Mouse (Mus musculus): ENCODE results near the gene Trappc3l.
"Not testable (repeated sequence)": the region's sequence is repeated elsewhere in the genome, so short reads cannot be mapped to it uniquely, and the experiment has no call there.

Gene Trappc3l

GRCm38 (mm10) chr10:34037401-34037800, at the start of gene Trappc3l:
Gene Trappc3l (plus strand): TSS chr10:34037597.
- DNase-seq: no peak

DNA sequence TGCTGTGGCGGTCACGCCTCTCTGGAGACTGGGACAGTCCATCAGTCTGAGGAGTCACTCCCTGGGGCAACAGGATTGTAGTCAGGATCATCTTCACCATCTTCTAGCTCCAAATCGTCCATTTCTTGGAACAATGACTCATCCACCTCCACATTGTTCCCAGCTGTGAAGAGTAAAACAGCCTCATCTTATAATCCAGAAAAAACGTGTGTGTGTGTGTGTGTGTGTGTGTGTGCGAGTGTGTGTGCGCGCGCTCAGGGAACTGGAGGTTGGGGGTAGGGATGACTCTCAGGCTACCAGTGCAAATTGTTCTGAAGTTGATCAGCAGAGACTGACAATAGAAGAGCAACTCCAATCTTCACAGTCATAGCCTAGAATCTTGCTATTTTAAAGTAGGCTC, 40.7 kb upstream of the Trappc3l start:
- not testable (repeated sequence) for DNase-seq

GRCm38 (mm10) chr10:33998397-33998796, 39.0 kb upstream of the Trappc3l start:
- no peak for DNase-seq

DNA sequence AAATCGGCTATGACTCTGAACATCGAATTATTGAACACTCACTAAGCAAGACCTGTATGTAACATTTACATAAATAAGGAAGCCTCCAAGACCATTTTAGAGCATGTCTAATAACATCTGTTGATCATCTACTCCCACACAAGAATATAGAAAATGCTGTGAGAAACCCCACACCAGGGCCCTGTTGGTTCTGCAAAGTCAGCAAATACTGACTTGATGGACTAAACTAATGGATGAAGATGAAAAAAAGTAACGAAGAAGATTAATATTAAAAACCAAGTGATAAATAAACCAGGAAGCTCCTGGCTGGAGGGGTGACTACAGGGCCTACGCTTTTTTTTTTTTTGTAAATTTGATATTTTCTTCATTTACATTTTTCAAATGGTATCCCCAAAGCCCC, 24.8 kb upstream of the Trappc3l start:
- no peak for DNase-seq

DNA sequence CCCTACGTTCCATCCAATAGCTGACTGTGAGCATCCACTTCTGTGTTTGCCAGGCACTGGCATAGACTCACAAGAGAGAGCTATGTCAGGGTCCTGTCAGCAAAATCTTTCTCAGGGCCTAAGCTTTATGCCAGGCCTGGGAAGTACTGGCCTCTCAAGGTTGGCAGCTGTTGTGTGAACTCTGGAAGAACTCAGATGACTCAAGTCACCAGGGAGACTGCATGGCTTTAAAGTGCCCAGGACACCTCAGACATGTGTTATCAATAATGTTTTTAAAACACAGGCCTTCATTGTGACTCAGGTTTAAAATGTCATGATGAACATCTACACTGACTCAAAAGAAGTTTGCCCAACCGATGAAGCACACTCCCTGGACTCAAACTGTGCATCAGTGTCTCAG, 24.2 kb upstream of the Trappc3l start:
- no peak for DNase-seq

GRCm38 (mm10) chr10:34018746-34019301, 18.6 kb upstream of the Trappc3l start:
- no peak for DNase-seq

DNA sequence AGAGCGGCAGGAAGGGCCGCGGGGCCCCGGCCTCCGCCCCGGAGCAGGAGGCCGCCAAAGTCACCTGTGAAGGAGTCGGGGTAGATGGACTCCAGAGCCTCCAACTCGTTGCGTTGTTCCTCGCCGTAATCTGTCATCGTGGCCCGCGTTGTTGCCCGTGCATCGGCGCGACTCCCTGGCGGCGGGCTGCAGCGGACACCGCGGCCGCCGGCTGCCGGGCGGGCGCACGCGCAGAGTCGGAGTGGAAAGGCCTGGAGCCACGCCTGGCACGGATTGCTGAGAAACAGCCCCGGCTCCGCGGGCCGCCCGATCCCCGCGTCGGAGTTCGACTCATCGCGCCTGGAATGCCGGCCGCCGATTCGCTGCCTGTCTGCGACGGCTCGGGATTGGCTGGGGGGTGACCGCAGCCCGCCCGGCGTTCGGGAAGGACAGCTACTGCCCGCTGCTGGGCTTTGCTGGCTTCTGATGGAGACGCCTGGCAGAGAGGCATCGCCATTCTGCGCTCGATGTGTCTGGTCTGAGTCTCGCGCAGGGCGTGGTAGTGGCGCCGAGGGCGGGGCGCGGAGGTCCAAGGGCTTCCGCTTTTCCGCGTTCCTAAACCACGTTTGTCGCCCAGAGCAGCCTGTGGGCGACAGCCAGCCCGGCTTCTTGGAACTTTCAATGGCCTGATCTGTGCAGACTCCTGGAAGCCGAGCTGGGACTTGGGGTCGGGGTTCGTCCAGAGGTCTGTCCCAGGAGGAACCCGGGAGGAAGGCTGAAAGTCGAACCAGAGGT, 17.9 kb upstream of the Trappc3l start, which contains the start of gene Rwdd1:
Gene Rwdd1, minus strand, starts transcription at position 323 of the 774 bp plus-strand sequence.
- DNase-seq: peak; percentile 98 to 99

DNA sequence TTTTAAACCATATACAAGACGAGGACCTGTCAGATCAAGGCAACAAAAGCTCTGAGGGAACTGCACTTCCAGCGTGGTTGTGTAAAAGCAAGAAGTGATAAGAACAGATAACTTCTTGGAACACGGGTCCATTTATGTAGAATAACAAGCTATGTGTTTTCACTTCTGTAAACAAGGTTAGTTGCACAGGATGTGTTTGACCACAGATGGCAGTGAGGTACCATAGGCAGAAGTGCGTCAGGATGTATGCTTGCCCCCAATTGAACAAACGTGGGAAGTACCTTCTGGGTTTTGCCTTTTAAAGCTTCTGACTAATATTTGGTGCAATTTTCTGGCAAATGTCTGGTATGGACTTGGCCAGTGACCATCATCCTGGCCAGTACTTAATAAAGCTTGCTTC, 7.1 kb upstream of the Trappc3l start:
- DNase-seq: no peak

DNA sequence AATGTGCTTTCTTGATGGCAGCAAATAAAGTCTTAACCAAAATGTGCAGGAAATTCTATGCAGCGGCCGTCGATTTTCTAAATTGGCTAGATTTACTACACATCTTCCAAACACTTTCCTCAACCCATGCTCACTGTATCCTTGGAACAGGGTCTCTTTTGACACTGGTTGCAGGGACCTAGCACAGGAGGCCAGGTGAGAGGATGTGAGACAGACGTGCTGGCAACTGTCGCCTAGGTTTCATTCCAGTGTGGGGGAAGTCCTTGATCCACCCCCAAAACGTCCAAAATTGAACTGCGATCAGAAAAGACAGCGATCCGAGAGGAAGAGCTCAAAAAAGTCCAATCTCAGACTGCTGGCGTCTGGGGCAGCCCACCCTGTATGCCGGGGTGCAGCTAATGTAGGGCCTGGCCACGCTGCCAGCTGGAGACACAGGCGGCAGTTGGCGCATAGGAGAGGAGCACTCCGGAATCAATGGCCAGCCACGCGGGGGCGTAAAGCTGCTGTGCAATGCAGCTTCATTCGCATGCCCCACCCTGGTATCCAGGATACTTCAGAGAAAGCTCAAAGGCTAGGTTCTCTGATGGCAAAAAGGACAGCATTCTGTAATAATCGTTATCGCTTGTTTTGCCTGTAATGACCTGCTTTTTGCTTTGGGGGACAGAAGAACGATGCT, 3.6 kb upstream of the Trappc3l start:
- DNase-seq: peak; percentile 39 to 72

GRCm38 (mm10) chr10:34036587-34036986, 810 bp upstream of the Trappc3l start:
- no peak for DNase-seq

- no peak for DNase-seq
These were observed 6.8 kb downstream of the Trappc3l start, which contains the start of gene Calhm4 for GRCm38 (mm10) chr10:34044210-34044609. Gene Calhm4 (minus strand): TSS chr10:34044310.

DNA sequence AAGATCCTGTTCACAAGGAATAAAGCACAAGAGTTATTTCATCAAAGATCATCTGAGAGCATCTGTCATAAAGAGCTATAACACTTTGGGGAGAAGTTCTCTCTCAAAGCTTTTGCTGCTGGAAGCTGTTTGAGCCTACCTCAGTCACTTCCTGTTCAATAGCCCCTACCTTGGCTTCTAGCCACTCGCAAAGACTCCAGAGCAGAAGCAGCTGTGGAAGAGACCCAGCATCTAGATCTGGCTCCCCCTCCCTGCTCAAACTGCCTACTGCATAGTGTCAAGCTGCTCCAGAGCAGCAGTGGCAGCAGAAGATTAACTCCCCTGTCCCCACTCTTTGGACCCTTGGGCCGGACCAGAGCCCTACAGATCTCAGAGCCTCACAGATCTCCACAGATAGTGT, 16.6 kb downstream of the Trappc3l start:
- DNase-seq: no peak

DNA sequence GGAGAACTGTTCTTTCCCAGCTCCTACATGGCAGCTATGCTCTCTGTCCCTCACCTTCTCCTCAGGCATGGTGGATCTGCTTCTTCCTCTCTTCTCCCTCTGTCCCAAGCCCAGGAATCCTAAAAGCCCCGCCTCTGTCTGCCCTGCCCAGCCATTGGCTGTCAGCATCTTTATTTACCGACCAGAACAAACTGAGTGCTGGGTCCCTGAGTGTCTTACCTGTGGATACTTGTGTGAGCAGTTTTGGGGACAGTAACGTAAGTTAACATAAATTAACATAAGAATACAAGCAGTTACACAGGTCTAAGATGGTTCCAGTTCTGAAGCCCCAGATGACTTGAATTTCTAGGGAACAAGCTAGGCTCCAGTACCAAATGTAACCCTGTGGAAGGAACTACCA, 29.2 kb downstream of the Trappc3l start:
- DNase-seq: no peak

- DNase-seq: no peak
These were observed 32.2 kb downstream of the Trappc3l start for GRCm38 (mm10) chr10:34069606-34070005.

DNA sequence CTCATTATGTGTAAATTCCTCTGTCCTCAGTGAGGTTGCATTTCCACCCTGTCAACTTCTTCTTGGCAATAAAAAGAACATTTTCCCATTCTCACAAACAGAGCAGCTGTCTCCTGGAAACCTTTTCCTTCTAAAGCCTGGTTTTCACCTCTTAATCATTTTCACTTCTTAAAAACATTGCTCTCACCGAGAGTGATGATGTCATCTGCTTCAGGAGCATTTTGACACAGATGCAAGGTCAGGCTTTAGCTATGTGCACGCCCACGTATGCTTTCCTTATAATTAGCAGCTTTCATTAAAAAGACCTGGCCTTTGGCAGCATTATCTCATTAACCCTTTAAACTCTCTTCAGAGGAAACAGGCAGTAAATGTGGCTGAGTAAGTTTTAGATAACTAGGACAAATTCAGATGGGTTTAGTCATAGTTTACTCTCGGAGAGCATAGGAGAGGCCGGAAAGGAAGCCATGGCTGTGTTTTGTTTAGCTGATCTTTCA, 33.6 kb downstream of the Trappc3l start:
- DNase-seq: no peak

GRCm38 (mm10) chr10:34071650-34072049, 34.3 kb downstream of the Trappc3l start:
- no peak for DNase-seq

GRCm38 (mm10) chr10:34074522-34075200, 37.3 kb downstream of the Trappc3l start:
- DNase-seq: no peak

DNA sequence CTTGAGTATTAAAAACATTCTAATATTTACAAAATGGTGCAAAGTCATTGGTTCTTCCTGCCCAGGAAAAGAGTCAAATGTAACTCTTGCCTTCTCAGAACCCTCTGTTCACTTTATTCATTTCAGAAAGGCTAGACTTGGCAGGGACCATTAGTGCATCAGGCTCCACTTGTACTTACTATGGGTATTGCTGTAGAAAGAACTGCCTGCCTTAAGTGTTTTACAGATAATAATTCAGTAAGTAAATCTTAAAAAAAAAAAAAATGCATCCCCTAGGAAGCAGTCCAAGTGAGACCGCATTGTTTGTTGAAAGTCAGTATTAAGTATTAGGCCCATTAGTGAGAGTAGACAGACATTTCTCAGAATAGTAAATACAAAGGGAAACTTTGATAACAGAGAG, 49.1 kb downstream of the Trappc3l start:
- DNase-seq: no peak

- no peak for DNase-seq
These were observed 51.1 kb downstream of the Trappc3l start for GRCm38 (mm10) chr10:34088515-34088914.

- no peak for DNase-seq
These were observed 52.1 kb downstream of the Trappc3l start for GRCm38 (mm10) chr10:34089517-34089916.

DNA sequence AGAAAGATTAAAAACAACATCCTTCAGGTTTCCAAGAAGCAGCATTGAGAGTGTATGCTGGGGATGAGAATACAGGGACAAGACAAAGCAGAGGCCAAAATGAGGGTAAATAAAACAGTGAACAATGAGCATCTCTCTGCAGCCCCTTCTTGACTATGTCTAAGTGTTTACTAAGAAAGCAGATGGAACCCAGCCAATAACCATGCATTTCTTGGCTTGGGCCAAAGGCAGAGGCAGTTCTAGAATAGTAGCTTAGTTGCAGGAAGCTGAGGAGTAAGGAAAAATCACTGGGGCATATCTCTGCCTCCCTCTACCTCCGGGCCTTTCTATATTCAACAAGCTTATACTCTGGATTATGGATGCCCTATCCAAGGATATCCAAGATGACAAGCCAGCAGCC, 53.1 kb downstream of the Trappc3l start:
- no peak for DNase-seq

- no peak for DNase-seq
These were observed 54.5 kb downstream of the Trappc3l start for GRCm38 (mm10) chr10:34091888-34092287.

DNA sequence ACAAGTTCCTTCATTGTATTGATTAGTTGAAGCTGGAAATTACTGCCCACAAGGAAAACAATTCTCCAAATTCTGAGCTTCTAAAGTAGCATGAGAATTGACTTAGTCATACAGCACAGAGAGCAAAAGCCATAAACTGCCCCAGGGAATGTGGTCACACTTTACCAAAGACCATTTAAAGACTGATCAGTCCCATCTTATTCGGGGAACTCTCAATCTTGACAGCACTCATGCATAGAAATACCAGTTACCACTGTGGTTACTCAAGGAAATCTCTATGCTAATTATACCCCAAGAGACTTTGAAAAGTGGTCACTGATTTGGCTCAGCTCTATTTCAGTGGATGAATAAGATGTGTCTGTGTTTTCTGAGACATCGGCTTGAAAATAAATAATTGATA, 57.8 kb downstream of the Trappc3l start:
- DNase-seq: no peak
